Mouse (Mus musculus): Measurements from ENCODE around the gene Olfr986.

Olfr986 gene

DNA sequence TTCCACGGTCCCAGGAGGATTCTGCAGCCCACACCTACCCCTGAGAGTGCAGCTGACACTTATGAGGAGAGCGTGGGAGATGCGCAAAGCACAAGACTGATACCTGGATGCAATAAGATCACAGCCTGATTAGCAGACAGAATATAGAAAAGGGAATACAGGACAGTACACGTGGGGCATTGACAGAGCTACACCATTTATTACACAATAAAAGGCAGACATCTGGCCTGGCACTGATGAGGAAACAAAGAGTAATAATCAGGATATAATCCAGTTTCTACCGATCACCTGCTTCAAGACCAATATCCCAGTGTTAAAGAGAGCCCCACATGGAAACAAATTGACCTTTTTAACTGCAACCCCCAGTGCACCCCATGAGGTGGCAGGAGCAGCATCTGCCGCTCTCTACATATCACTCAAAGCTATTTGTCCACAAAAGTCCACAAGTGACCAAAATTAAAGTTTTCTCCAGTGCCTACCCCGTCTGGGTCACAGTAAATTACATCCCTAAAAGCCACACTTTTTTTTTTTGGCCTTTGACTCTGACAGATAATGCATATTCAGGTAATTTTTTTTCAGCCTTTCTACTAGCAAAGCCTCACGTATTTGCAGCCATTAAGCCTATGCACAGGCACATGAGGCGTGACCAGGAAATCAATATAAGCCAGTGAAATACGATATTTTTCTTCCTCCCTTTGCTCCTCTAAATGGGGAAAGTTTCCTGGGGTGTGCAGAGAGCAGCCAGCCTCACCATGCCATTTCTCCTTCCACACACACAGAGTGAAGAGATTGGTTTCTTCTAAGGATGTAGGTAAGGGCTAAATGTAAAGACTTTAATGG is 53.7 kb downstream of the Olfr986 start:
- DNase-seq (ENCODE audit: low read depth, low spot score): no peak

DNA sequence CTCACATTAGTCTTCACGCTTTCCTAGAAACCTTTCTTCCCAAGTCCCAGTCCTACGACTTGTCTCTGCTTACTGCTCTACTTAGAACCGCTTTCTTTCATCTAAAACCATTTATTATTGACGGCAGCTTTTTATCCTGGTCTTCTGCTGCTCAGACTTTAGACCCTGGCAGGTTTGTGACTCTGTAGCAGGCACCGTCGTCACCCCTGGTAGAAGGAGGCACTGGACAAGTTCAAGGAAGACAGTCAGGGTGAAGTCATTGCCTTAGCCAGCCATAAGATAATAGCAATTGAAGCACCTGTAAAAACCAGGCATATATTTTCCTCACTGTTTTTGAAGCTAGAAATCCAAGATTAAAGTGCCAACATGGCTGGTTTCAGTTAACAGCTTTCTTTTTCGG is 54.5 kb downstream of the Olfr986 start:
- no peak for DNase-seq (ENCODE audit: low read depth, low spot score)

Measured in CD4-positive helper T cell, adult 2 months (primary cell).